Mouse (Mus musculus): ENCODE measurements around the gene Cep135.

DNA sequence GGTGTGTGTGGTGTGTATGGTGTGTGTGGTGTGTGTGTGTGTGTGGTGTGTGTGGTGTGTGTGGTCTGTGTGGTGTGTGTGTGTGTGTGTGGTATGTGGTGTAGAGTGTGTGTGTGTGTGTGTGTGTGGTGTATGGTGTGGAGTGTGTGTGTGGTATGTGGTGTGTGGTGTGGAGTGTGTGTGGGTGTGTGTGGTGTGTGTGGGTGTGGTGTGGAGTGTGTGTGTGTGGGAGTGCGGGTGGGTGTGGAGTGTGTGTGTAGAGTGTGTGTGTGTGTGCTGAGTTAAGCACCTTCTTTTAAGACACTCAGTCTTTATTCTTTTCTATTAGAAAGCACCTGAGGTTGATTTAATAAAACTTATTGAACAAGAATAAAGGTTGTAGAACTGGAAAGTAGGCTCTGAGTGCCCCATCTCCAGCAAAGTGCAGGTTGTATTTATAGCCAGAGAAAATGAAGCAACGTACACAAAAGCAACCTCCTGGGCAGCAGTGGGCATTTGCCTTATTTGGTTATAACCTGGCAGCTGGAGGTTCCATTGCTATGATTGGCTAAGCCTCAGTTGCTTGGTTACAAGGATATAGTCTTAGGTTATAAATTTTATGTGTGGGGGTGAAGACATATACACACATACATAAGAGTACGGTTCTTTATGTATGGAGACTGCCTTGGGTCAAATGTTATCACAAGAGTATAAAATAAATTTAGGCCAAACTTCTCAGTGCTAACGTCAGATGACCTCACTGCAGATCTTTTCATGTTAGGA is 93.6 kb downstream of the Cep135 start:
- no peak for TF ChIP-seq POLR2A (IDR thresholded peaks at IDR 0.05; ENCODE audit: insufficient read depth, low read length)
- no peak for TF ChIP-seq CTCF (IDR thresholded peaks at IDR 0.05; ENCODE audit: low read depth, low read length)

All from ES-Bruce4 (cell line).